Mouse (Mus musculus) lung, postnatal 0 days (tissue): Measurements from ENCODE around the gene Tspan12.

Experiments
- CTCF ChIP-seq: IDR thresholded peaks from 2 replicates; pipeline ENCODE4 v1.5.1; 2016; ENCODE audit warnings: antibody characterized with exemption, mild to moderate bottlenecking
- EP300 ChIP-seq: IDR thresholded peaks from 2 replicates; pipeline ENCODE4 v1.6.1; 2016; ENCODE audit warnings: antibody characterized with exemption, mild to moderate bottlenecking, control low read depth

DNA sequence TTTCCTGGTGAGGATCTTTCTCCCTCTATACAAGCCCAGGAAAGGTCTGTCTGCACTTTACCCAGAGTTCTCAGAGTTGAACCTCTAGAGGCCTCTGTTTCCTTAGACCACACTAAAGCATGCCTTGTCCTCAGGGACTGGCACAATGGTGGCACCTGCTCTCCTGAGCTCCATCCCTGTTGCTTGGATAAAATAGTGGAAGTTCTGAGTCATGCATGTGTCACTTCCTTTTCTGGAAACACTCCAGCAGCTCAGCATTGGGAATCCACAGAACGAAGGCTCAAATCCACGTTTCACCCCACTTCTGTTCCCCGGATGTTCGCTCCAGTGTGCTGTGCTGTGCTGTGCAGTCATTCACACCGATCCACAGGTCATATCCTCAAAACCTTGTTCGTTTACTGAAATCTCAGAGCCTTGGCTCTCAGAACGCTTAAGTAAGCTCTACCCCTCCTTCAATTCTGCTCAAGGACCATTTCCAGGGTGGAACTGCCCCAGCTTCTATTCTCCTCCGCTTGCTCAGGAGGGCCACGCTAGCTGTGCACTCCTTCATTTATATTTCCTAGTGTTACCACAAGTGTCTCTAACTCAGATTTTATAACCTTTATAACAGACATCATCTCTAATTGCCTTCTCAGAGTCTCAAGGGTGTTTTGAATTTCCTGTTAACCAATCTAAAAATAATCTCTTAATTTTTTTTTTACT, 83.4 kb downstream of the Tspan12 start:
- TF ChIP-seq CTCF (no peak), EP300 (no peak)
